Mouse (Mus musculus): ENCODE results near the gene Snapc3.

DNA sequence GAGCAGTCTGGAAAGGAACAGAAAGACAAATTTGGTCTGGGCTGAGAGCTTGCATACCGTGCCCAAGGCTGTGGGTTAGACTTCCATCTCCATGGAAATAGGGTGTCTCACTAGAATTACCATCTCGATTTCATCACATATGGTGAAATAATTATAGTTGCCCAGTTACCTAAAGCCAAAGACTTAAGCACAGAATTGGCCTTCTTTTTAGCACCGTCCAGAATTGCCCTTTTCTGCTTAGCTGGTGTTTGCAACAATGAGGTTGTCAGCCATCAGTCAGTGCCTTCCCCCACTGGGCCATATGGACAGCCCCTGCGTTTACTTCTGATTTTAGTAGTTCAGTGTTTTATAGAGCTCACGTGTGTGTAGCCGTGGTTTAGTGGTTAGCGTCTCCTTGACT, 14.4 kb downstream of the Snapc3 start:
- TF ChIP-seq MEF2A (IDR thresholded peaks at IDR 0.05; ENCODE audit: borderline replicate concordance, low read depth, low read length), result no peak
- TF ChIP-seq CTCF (conservative IDR thresholded peaks at IDR 0.05 in 1 of 2, IDR thresholded peaks at IDR 0.05 in 1 of 2; ENCODE audit: low read depth in 2 of 2, low read length in 2 of 2), result no peak

All from CH12.LX (cell line).